Mouse (Mus musculus): Measurements from ENCODE around the gene Capn15. TPM values are rescaled to one million over a fixed set of nuclear protein-coding genes. Genes with fewer than 3 reads are reported as not detected.

Capn15 gene
- polyA plus RNA-seq (2016; fragmentation: Nextera tagmentation; extraction: Ambion mirVana), result 34.3 and 40.1 TPM in 2 replicates

- peak; percentile 96 for DNase-seq (ENCODE audit: low spot score)
- Histone ChIP-seq H3K4me1 (peaks cover 39% of the 10 kb centered on the region), H3K4me3 (peak within 1 kb of the TSS; percentile 92), H3K36me3 (replicated peaks) (peaks cover 43% of the 10 kb centered on the region), H3K27ac (replicated peaks) (peak within 1 kb of the TSS; percentile 90), H3K9me3 (no peaks in the 10 kb centered on the region), H3K27me3 (replicated peaks; ENCODE audit: low read depth, poor library complexity, severe bottlenecking) (no peaks in the 10 kb centered on the region)
- WGBS, result under 1% methylated on average over 91 of the region's 91 CpGs
These were observed at the start of gene Capn15 for GRCm38 (mm10) chr17:25985306-25986294. Capn15 (minus strand) TSS chr17:25985796.

GRCm38 (mm10) chr17:26032037-26032436, 46.4 kb upstream of the Capn15 start:
- no peaks in the 10 kb centered on the region for H3K27me3 ChIP-seq (replicated peaks; ENCODE audit: low read depth, poor library complexity, severe bottlenecking)
- no peak overlapping the region for H3K27ac ChIP-seq (replicated peaks)
- no peaks in the 10 kb centered on the region for H3K9me3 ChIP-seq
- no peak for DNase-seq (ENCODE audit: low spot score)
- 87% methylated on average over 6 of the region's 6 CpGs for WGBS
- H3K4me3 ChIP-seq, result no peak overlapping the region
- no peaks in the 10 kb centered on the region for H3K4me1 ChIP-seq
- peaks cover 73% of the 10 kb centered on the region for H3K36me3 ChIP-seq (replicated peaks)

- 94% methylated on average over 5 of the region's 5 CpGs for WGBS
- no peak overlapping the region for H3K27ac ChIP-seq (replicated peaks)
- no peak for DNase-seq (ENCODE audit: low spot score)
- H3K4me1 ChIP-seq, result no peaks in the 10 kb centered on the region
- no peaks in the 10 kb centered on the region for H3K27me3 ChIP-seq (replicated peaks; ENCODE audit: low read depth, poor library complexity, severe bottlenecking)
- H3K4me3 ChIP-seq, result no peak overlapping the region
- H3K36me3 ChIP-seq (replicated peaks), result peaks cover 71% of the 10 kb centered on the region
- H3K9me3 ChIP-seq, result no peaks in the 10 kb centered on the region
These were observed 46.0 kb upstream of the Capn15 start for GRCm38 (mm10) chr17:26031583-26031982.

- no peak overlapping the region for H3K4me3 ChIP-seq
- H3K4me1 ChIP-seq, result no peaks in the 10 kb centered on the region
- 92% methylated on average over 4 of the region's 4 CpGs for WGBS
- DNase-seq (ENCODE audit: low spot score), result no peak
- H3K36me3 ChIP-seq (replicated peaks), result peaks cover 64% of the 10 kb centered on the region
- H3K27ac ChIP-seq (replicated peaks), result no peak overlapping the region
- no peaks in the 10 kb centered on the region for H3K9me3 ChIP-seq
- H3K27me3 ChIP-seq (replicated peaks; ENCODE audit: low read depth, poor library complexity, severe bottlenecking), result no peaks in the 10 kb centered on the region
These were observed 42.7 kb upstream of the Capn15 start for GRCm38 (mm10) chr17:26028261-26028660.

GRCm38 (mm10) chr17:26024674-26025073, 39.1 kb upstream of the Capn15 start:
- Histone ChIP-seq H3K9me3 (no peaks in the 10 kb centered on the region), H3K27ac (replicated peaks) (no peak overlapping the region), H3K27me3 (replicated peaks; ENCODE audit: low read depth, poor library complexity, severe bottlenecking) (no peaks in the 10 kb centered on the region), H3K4me1 (no peaks in the 10 kb centered on the region), H3K36me3 (replicated peaks) (peaks cover 68% of the 10 kb centered on the region), H3K4me3 (no peak overlapping the region)
- 93% methylated on average over 9 of the region's 9 CpGs for WGBS
- no peak for DNase-seq (ENCODE audit: low spot score)

- Histone ChIP-seq H3K36me3 (replicated peaks) (peaks cover 66% of the 10 kb centered on the region), H3K27me3 (replicated peaks; ENCODE audit: low read depth, poor library complexity, severe bottlenecking) (no peaks in the 10 kb centered on the region), H3K4me1 (no peaks in the 10 kb centered on the region), H3K4me3 (no peak overlapping the region), H3K27ac (replicated peaks) (no peak overlapping the region), H3K9me3 (no peaks in the 10 kb centered on the region)
- 90% methylated on average over 8 of the region's 8 CpGs for WGBS
- no peak for DNase-seq (ENCODE audit: low spot score)
These were observed 38.4 kb upstream of the Capn15 start for GRCm38 (mm10) chr17:26023966-26024365.

GRCm38 (mm10) chr17:26023181-26023580, 37.6 kb upstream of the Capn15 start:
- H3K4me1 ChIP-seq, result no peaks in the 10 kb centered on the region
- peaks cover 72% of the 10 kb centered on the region for H3K36me3 ChIP-seq (replicated peaks)
- H3K27me3 ChIP-seq (replicated peaks; ENCODE audit: low read depth, poor library complexity, severe bottlenecking), result no peaks in the 10 kb centered on the region
- H3K27ac ChIP-seq (replicated peaks), result no peak overlapping the region
- no peaks in the 10 kb centered on the region for H3K9me3 ChIP-seq
- 93% methylated on average over 5 of the region's 5 CpGs for WGBS
- no peak overlapping the region for H3K4me3 ChIP-seq
- DNase-seq (ENCODE audit: low spot score), result no peak

GRCm38 (mm10) chr17:26021728-26022341, 36.2 kb upstream of the Capn15 start:
- no peaks in the 10 kb centered on the region for H3K4me1 ChIP-seq
- H3K4me3 ChIP-seq, result no peak overlapping the region
- peaks cover 64% of the 10 kb centered on the region for H3K36me3 ChIP-seq (replicated peaks)
- WGBS, result 81% methylated on average over 9 of the region's 9 CpGs
- H3K27ac ChIP-seq (replicated peaks), result no peak overlapping the region
- no peak for DNase-seq (ENCODE audit: low spot score)
- H3K27me3 ChIP-seq (replicated peaks; ENCODE audit: low read depth, poor library complexity, severe bottlenecking), result no peaks in the 10 kb centered on the region
- no peaks in the 10 kb centered on the region for H3K9me3 ChIP-seq

- peaks cover 68% of the 10 kb centered on the region for H3K36me3 ChIP-seq (replicated peaks)
- no peaks in the 10 kb centered on the region for H3K27me3 ChIP-seq (replicated peaks; ENCODE audit: low read depth, poor library complexity, severe bottlenecking)
- no peak overlapping the region for H3K27ac ChIP-seq (replicated peaks)
- 93% methylated on average over 7 of the region's 7 CpGs for WGBS
- no peaks in the 10 kb centered on the region for H3K9me3 ChIP-seq
- DNase-seq (ENCODE audit: low spot score), result no peak
- no peak overlapping the region for H3K4me3 ChIP-seq
- H3K4me1 ChIP-seq, result no peaks in the 10 kb centered on the region
These were observed 35.3 kb upstream of the Capn15 start for GRCm38 (mm10) chr17:26020848-26021347.

GRCm38 (mm10) chr17:26018388-26018787, 32.8 kb upstream of the Capn15 start:
- WGBS, result 83% methylated on average over 3 of the region's 3 CpGs
- no peaks in the 10 kb centered on the region for H3K9me3 ChIP-seq
- no peak for DNase-seq (ENCODE audit: low spot score)
- no peaks in the 10 kb centered on the region for H3K27me3 ChIP-seq (replicated peaks; ENCODE audit: low read depth, poor library complexity, severe bottlenecking)
- H3K27ac ChIP-seq (replicated peaks), result no peak overlapping the region
- H3K36me3 ChIP-seq (replicated peaks), result peaks cover 71% of the 10 kb centered on the region
- no peaks in the 10 kb centered on the region for H3K4me1 ChIP-seq
- no peak overlapping the region for H3K4me3 ChIP-seq

- Histone ChIP-seq H3K9me3 (no peaks in the 10 kb centered on the region), H3K27ac (replicated peaks) (no peak overlapping the region), H3K4me3 (no peak overlapping the region), H3K4me1 (no peaks in the 10 kb centered on the region), H3K27me3 (replicated peaks; ENCODE audit: low read depth, poor library complexity, severe bottlenecking) (no peaks in the 10 kb centered on the region), H3K36me3 (replicated peaks) (peaks cover 69% of the 10 kb centered on the region)
- DNase-seq (ENCODE audit: low spot score), result no peak
- WGBS, result 82% methylated on average over 5 of the region's 5 CpGs
These were observed 32.4 kb upstream of the Capn15 start for GRCm38 (mm10) chr17:26017949-26018348.

- no peak overlapping the region for H3K27ac ChIP-seq (replicated peaks)
- WGBS, result 89% methylated on average over 3 of the region's 3 CpGs
- no peak overlapping the region for H3K4me3 ChIP-seq
- DNase-seq (ENCODE audit: low spot score), result no peak
- H3K9me3 ChIP-seq, result no peaks in the 10 kb centered on the region
- H3K4me1 ChIP-seq, result peaks cover 1% of the 10 kb centered on the region; the same call in 1 of the 2 replicates
- peaks cover 75% of the 10 kb centered on the region for H3K36me3 ChIP-seq (replicated peaks)
- no peaks in the 10 kb centered on the region for H3K27me3 ChIP-seq (replicated peaks; ENCODE audit: low read depth, poor library complexity, severe bottlenecking)
These were observed 31.4 kb upstream of the Capn15 start for GRCm38 (mm10) chr17:26017021-26017420.
